Mouse (Mus musculus): Measurements from ENCODE around the gene Isy1.
A peak's percentile ranks its signal among the peaks of the same experiment; 100 is the strongest.

The Isy1 gene

DNA sequence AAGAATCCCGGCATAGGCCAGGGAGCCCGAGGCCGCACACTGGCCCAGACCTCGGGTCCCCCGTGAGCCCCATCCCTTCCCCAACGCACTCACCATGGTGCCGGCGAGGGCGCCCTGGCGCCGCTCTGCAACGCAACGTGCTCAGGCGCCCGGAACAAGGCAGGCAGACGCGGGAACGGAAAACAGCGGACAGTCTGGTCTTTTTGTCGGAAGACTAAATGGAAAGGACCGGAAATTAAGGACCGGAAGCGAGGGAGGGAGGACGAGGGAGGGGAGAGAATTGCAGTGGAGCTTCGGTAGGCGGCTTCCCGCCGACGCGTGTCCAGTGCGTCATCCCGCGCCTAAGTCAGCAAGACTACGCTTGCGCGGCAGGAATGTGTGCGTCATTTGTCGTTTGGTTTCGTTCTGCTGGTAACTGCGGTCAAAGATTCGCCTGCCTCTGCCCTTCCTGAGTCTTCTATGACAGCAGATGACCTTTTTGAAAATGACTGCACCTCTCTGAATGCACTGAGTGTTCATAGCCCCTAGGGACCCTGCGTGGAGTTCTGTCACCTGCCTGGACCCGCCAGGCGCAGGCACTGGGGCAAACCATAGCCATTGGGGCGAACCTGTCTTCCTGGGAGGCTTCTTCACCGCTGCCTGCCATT is at the start of gene Isy1:
Gene Isy1 (minus strand): TSS at position 248 of the 647 bp plus-strand sequence.
- TF ChIP-seq GATA4 (IDR thresholded peaks at IDR 0.05; ENCODE audit: insufficient replicate concordance, low read length), result peak; percentile 31; the same call in 1 of the 2 replicates

- peak; percentile 44; the same call in 1 of the 2 replicates for TF ChIP-seq GATA4 (IDR thresholded peaks at IDR 0.05; ENCODE audit: insufficient replicate concordance, low read length)
These were observed 49.1 kb upstream of the Isy1 start, which contains the start of gene Copg1 for GRCm38 (mm10) chr6:87887594-87888233. Gene Copg1, plus strand, starts transcription at chr6:87887814.

- no peak for TF ChIP-seq GATA4 (IDR thresholded peaks at IDR 0.05; ENCODE audit: insufficient replicate concordance, low read length)
These were observed 48.1 kb upstream of the Isy1 start for GRCm38 (mm10) chr6:87886721-87887120.

DNA sequence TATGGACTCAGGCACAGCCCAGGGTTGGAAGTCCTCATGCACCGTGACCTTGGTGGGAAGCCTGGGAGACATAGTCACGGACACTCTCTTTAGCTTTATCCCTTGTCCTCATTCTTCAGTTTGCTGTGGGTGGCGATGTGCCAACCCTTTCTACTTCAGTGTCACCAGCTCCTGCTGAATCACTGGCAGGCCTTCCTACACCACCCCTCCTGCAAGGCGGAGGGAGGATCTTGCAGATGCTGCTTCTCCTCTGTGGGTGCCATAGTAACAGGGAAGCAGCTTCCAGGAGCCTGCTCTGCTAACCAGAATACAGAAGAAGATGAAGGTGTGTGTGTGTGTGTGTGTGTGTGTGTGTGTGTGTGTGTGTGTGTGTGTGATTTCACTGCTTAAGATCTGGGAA is 44.2 kb upstream of the Isy1 start:
- no peak for TF ChIP-seq GATA4 (IDR thresholded peaks at IDR 0.05; ENCODE audit: insufficient replicate concordance, low read length)

DNA sequence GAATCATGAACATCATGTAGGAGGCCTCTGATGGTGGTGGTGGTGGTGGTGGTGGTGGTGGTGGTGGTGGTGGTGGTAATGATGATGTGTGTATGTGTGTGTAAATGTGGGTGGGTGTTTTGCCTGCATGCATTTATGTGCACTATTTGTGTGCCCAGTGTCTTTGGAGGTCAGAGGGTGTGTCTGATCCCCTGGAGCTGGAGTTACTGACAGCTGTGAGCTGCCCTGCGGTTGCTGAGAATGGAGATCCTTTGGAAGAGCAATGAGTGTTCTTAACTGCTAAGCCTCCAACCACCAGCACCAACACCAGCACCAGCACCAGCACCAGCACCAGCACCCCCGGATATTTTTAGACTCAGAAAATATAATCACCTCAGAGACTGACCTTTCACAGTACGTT is 43.6 kb upstream of the Isy1 start:
- TF ChIP-seq GATA4 (IDR thresholded peaks at IDR 0.05; ENCODE audit: insufficient replicate concordance, low read length), result no peak

GRCm38 (mm10) chr6:87879628-87880027 is 41.0 kb upstream of the Isy1 start:
- TF ChIP-seq GATA4 (IDR thresholded peaks at IDR 0.05; ENCODE audit: insufficient replicate concordance, low read length), result no peak

GRCm38 (mm10) chr6:87879010-87879409 is 40.4 kb upstream of the Isy1 start:
- TF ChIP-seq GATA4 (IDR thresholded peaks at IDR 0.05; ENCODE audit: insufficient replicate concordance, low read length), result no peak

- TF ChIP-seq GATA4 (IDR thresholded peaks at IDR 0.05; ENCODE audit: insufficient replicate concordance, low read length), result peak; percentile 70; the same call in 1 of the 2 replicates
These were observed 37.6 kb upstream of the Isy1 start for GRCm38 (mm10) chr6:87876068-87876643.

- no peak for TF ChIP-seq GATA4 (IDR thresholded peaks at IDR 0.05; ENCODE audit: insufficient replicate concordance, low read length)
These were observed 37.0 kb upstream of the Isy1 start for GRCm38 (mm10) chr6:87875562-87875961.

DNA sequence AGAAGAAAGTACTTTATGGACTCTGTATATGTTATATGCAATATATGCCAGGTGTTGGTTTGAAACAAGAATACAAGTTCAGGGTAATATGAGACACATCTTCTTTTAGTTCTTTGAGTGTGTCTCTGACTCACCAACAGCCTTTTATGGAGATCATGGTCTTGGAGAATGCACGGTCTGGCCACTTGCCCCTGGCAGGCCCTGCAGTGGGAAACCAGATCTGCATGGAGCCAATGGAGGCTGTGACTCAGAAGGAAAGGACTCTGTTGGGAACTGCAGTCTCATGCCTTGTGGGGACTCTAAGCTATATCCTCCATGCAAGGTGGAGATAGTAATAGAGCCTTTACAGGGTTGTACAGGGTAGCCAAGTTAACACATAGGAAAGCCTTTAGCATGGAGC is 36.5 kb upstream of the Isy1 start:
- no peak for TF ChIP-seq GATA4 (IDR thresholded peaks at IDR 0.05; ENCODE audit: insufficient replicate concordance, low read length)

GRCm38 (mm10) chr6:87873963-87874362 is 35.4 kb upstream of the Isy1 start:
- no peak for TF ChIP-seq GATA4 (IDR thresholded peaks at IDR 0.05; ENCODE audit: insufficient replicate concordance, low read length)

DNA sequence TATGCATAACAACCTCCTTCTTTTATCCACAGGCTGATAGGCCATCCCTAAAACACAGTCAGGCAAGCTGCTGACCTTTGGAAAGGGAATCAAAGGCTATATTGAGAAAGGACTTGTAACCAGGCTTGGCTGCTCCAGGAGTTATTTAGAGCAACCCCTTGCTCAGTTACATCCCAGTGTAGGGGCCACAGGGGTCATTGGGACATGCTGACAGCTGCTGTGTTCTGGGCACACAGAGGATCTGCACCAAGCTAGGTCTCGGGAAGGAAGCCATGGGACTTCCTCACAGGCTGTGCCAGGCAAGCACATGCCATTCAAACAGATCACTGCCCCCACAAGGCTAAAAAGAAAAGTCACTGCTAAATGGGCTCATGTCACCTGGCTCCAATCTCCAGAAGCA is 34.5 kb upstream of the Isy1 start:
- TF ChIP-seq GATA4 (IDR thresholded peaks at IDR 0.05; ENCODE audit: insufficient replicate concordance, low read length), result no peak

GRCm38 (mm10) chr6:87871240-87871639 is 32.6 kb upstream of the Isy1 start:
- TF ChIP-seq GATA4 (IDR thresholded peaks at IDR 0.05; ENCODE audit: insufficient replicate concordance, low read length), result no peak

GRCm38 (mm10) chr6:87870440-87870839 is 31.8 kb upstream of the Isy1 start:
- no peak for TF ChIP-seq GATA4 (IDR thresholded peaks at IDR 0.05; ENCODE audit: insufficient replicate concordance, low read length)

DNA sequence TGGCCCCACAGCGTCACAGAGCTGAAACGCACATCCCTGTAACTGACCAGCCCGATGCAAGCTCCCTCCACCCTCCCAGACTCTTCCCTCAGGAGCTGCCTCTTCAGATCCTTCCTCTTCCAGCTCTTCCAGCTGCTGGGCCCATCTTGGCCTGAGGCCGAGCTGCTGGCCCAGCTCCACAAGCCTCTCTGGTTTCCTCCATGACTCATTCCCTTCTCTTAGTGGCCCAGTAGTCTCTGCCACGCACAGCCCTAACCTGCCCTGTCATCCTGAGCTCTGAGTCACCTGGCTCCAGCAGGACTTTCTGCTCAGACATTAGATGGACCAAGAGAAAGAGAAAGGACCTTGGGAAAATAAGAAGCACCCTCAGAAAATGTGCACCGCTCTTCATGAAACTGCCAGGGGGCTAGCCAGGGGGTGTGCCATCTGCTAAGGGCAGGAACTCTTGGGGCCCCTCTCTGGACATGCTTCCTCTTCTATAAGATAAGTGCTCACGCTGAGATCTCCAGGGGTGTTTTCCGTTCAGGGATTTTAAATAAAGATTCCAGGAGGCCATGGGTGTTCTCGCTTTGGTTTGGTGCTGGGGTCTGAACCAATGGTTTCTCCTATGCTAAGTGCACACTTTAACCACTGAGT is 30.4 kb upstream of the Isy1 start:
- no peak for TF ChIP-seq GATA4 (IDR thresholded peaks at IDR 0.05; ENCODE audit: insufficient replicate concordance, low read length)

DNA sequence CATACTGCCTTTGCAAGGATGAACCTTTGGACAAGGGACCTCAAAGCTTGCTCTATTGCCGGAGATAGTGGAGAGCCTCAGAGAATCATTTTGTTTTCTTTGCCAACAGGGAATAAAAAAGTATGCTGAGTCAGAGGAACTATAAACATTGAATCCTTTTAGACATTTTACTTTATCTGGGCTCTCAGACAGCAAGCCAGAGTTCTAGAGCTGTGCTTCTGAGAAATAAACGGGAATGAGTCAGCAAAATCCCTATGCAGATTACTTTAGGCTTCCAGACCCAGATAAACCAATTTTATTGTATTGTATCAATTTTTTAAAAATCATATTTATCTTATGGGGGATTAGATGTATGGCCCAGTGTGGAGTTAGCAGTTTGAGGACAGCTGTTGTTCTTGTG is 28.7 kb upstream of the Isy1 start:
- TF ChIP-seq GATA4 (IDR thresholded peaks at IDR 0.05; ENCODE audit: insufficient replicate concordance, low read length), result 0 out of 2 replicates have a peak, but pooled peaks have one; percentile 19

Measured in liver, adult (tissue).